Mouse (Mus musculus): ENCODE data around the gene Lao1. TPM values are rescaled to one million over a fixed set of nuclear protein-coding genes. Genes with fewer than 3 reads are reported as not detected.

Lao1 gene
- polyA plus RNA-seq (2012; ENCODE audit: low replicate concordance): not detected in 2 replicates

DNA sequence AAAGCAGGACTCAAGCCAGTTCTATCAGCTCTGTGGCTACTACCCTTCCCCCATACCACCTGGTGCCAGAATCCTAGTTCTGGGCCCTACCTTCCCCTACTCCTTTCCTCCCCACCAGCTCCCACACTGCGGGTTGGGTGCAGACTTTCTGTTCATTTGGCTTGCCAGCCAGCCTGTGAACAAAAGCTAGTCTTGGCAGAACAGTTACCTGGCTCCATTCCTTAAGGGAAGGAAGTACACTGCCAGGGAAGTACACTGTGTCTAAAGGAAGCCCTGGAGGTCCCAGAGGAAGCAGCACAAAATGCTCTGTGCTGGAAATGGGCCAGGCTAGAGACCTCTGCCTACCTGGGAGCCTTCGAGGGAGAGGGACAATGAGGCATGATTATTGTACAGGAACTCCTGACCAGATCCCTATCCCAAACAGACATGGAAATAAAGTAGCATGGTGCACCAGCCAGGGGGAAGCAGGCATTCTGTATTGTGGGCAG, at the start of gene Lao1:
Gene Lao1, plus strand, starts transcription at position 438 of the 488 bp plus-strand sequence.

DNA sequence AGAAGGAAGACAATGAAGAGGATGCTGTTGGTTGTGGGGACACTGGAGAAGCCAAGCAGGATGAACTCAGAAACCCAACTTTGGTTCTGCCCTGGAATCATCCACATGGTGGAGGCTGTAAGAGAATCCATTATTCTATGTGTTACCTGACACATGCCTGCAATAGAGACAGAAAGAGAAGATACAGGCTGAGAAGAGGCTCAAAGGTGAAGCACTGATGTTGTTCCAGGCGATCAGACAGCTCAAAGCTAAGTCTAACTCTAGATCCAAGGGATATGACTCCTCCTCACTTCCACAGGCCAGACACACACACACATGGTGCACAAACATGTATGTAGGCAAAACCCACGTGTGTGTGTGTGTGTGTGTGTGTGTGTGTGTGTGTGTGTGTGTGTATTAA, 44.0 kb upstream of the Lao1 start, which contains the start of gene Olfr1329:
Gene Olfr1329, minus strand, starts transcription at position 101 of the 400 bp plus-strand sequence.

DNA sequence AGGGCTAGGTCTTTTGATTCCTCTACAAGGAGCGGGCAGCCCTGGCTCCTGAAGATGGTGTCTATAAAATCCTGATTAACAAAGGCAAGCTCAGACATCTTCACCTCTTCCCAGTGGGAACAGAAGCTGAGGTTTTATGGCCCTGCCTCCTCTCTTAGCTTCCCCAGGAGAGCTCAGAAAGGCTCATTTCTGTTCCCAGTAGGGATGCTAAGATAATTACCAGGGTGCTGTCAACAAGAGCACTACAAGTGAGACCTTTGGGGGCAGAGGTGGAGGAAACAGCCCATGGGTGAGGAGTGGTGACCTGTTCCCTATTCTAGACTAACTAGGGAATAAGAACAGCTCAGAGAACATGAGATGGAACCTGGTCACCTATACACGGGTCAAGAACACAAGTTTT, 22.9 kb upstream of the Lao1 start, which contains the start of gene Olfr1328:
Gene Olfr1328, minus strand, starts transcription at position 101 of the 400 bp plus-strand sequence.

Other genes starting within 250 kb of the Lao1 start
- gene Olfr1340, start 241.4 kb upstream of the Lao1 start, polyA plus RNA-seq (2012; ENCODE audit: low replicate concordance): not detected in 2 replicates
- gene Olfr1339, start 229.4 kb upstream of the Lao1 start, polyA plus RNA-seq (2012; ENCODE audit: low replicate concordance): not detected in 2 replicates
- not detected in 2 replicates for gene Olfr1338, start 202.8 kb upstream of the Lao1 start, polyA plus RNA-seq (2012; ENCODE audit: low replicate concordance)
- not detected in 2 replicates for gene Olfr1337, start 179.0 kb upstream of the Lao1 start, polyA plus RNA-seq (2012; ENCODE audit: low replicate concordance)
- gene Olfr1335, start 151.6 kb upstream of the Lao1 start, polyA plus RNA-seq (2012; ENCODE audit: low replicate concordance): not detected in 2 replicates
- gene Olfr1333, start 125.3 kb upstream of the Lao1 start, polyA plus RNA-seq (2012; ENCODE audit: low replicate concordance): not detected in 2 replicates
- gene Olfr1331, start 96.9 kb upstream of the Lao1 start, polyA plus RNA-seq (2012; ENCODE audit: low replicate concordance): not detected in 2 replicates
- not detected in 2 replicates for gene Olfr1330, start 73.0 kb upstream of the Lao1 start, polyA plus RNA-seq (2012; ENCODE audit: low replicate concordance)
- gene Olfr1329, start 44.1 kb upstream of the Lao1 start, polyA plus RNA-seq (2012; ENCODE audit: low replicate concordance): not detected in 2 replicates
- gene Olfr1328, start 23.0 kb upstream of the Lao1 start, polyA plus RNA-seq (2012; ENCODE audit: low replicate concordance): not detected in 2 replicates
- 39.8 and 41.8 TPM in 2 replicates for gene Slc2a1, start 147.1 kb downstream of the Lao1 start, polyA plus RNA-seq (2012; ENCODE audit: low replicate concordance)
- gene Zfp691, start 212.6 kb downstream of the Lao1 start, polyA plus RNA-seq (2012; ENCODE audit: low replicate concordance): 9.6 and 12.2 TPM in 2 replicates
- gene Ermap, start 228.4 kb downstream of the Lao1 start, polyA plus RNA-seq (2012; ENCODE audit: low replicate concordance): 1.6 and 40.7 TPM in 2 replicates
- 69.1 and 98.0 TPM in 2 replicates for gene Svbp, start 233.7 kb downstream of the Lao1 start, polyA plus RNA-seq (2012; ENCODE audit: low replicate concordance)

Data from hematopoietic multipotent progenitor cell, adult 10-12 weeks (in vitro differentiated cells).